Mouse (Mus musculus) heart, embryonic 13.5 days (tissue): ENCODE measurements around the gene Pgghg. TPM values are rescaled to one million over a fixed set of nuclear protein-coding genes. Genes with fewer than 3 reads are reported as not detected.
"Not testable (repeated sequence)": the region's sequence is repeated elsewhere in the genome, so short reads cannot be mapped to it uniquely, and the experiment has no call there.

Experiments used
- ATAC-seq: fragments of 200-750 bp; cut with Nextera tagmentation; 2 replicates; pipeline ENCODE4 v1.8.0; 2017; ENCODE audit warnings: moderate TSS enrichment; ENCODE audit not compliant: insufficient number of reproducible peaks, low FRiP score, low TSS enrichment; ENCODE audit errors: extremely low read depth
- H3K27ac ChIP-seq: fragments of 300-500 bp; sonication (generic); replicated peaks from 2 replicates; pipeline ENCODE4 v1.5.1; 2015; ENCODE audit warnings: moderate library complexity, mild to moderate bottlenecking, inconsistent platforms
- H3K27me3 ChIP-seq: fragments of 300-500 bp; sonication (generic); replicated peaks from 2 replicates; pipeline ENCODE4 v1.6.1; 2015; ENCODE audit warnings: mild to moderate bottlenecking, inconsistent platforms
- H3K36me3 ChIP-seq: fragments of 300-500 bp; sonication (generic); 2 replicates; pipeline ENCODE4 v1.6.1; 2015; ENCODE audit warnings: mild to moderate bottlenecking, inconsistent platforms
- H3K4me1 ChIP-seq: fragments of 300-500 bp; sonication (generic); 2 replicates; pipeline ENCODE4 v1.6.1; 2015; ENCODE audit warnings: inconsistent platforms
- H3K4me2 ChIP-seq: fragments of 300-500 bp; sonication (generic); 2 replicates; pipeline ENCODE4 v1.6.1; 2015; ENCODE audit warnings: inconsistent platforms, mild to moderate bottlenecking, moderate library complexity
- H3K4me3 ChIP-seq: fragments of 300-500 bp; sonication (generic); 2 replicates; pipeline ENCODE4 v1.5.1; 2015; ENCODE audit warnings: moderate library complexity, mild to moderate bottlenecking, inconsistent platforms
- H3K9ac ChIP-seq: fragments of 300-500 bp; sonication (generic); 2 replicates; pipeline ENCODE4 v1.6.1; 2015; ENCODE audit warnings: inconsistent platforms, mild to moderate bottlenecking, moderate library complexity
- H3K9me3 ChIP-seq: fragments of 300-500 bp; sonication (generic); 2 replicates; pipeline ENCODE4 v1.6.1; 2016; ENCODE audit warnings: inconsistent platforms
- WGBS: fragments of 180-500 bp; shearing (Covaris S2); methylation state at CpG from one replicate; pipeline ENCODE4 v1.1.7; 2015; ENCODE audit warnings: mixed read lengths; 5-methylcytosine and 5-hydroxymethylcytosine counted together
- polyA plus RNA-seq: library from polyadenylated mRNA; unstranded; fragments of >200 nt; fragmentation: Nextera tagmentation; extraction: Ambion mirVana; gene quantifications from 2 replicates; pipeline ENCODE4 v1.2.1, GENCODE M21; 2015

Gene Pgghg
- polyA plus RNA-seq, 1 experiment from 2014 or later, result 13.8 TPM

DNA sequence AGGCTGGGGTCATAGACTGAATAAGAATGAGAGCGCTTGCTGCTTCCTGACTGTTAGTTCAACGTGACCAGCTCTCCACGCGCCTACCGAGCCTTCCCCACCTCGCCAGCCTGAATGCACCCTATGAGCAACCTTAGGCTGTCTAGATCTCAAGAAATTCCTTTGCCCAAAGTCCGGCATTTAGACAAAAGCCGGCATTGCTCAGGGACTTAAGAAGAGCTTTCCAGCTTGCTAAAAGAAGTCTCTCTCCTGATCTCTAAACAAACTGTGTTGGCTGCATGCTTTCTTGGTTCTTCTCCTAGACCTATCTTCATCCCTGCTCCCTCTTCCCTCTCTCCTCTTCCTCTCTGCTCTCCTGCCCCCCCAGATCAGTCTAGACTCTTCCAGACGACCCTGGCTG is 33.7 kb downstream of the Pgghg start:
- Histone ChIP-seq H3K4me2 (peak overlapping the region; percentile 7; the same call in 1 of the 2 replicates), H3K4me3 (no peak overlapping the region), H3K27me3 (peaks cover 37% of the 10 kb centered on the region), H3K27ac (no peak overlapping the region), H3K36me3 (no peaks in the 10 kb centered on the region), H3K9ac (no peak overlapping the region), H3K9me3 (no peaks in the 10 kb centered on the region), H3K4me1 (peaks cover 17% of the 10 kb centered on the region)
- 11% methylated on average over 9 of the region's 9 CpGs for WGBS
- no peak for ATAC-seq

DNA sequence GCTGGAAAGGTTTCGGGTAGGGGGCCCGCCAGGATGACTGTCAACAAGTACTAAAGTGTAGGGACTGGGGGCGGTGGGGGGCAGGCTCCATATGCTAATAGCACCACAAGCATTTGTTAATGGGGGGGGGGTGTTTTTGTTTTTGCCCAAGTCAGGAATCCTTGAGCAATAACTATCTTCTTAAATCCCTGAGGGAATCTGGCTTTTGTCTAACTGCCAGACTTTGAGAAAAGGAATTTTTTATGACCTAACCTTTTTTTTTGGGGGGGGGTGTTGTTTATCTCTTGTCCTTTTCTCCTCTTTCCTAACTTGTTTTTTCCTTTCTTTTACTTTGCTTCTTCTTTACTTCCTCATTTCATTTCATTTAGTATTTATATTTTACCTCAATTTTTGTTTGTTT is 34.3 kb downstream of the Pgghg start:
- no peak overlapping the region for H3K4me3 ChIP-seq
- H3K4me2 ChIP-seq, result peak overlapping the region; percentile 7; the same call in 1 of the 2 replicates
- no peak for ATAC-seq
- no peak overlapping the region for H3K27ac ChIP-seq
- WGBS, result 34% methylated on average over 3 of the region's 3 CpGs
- H3K36me3 ChIP-seq, result no peaks in the 10 kb centered on the region
- peaks cover 32% of the 10 kb centered on the region for H3K27me3 ChIP-seq
- H3K9ac ChIP-seq, result no peak overlapping the region
- no peaks in the 10 kb centered on the region for H3K9me3 ChIP-seq
- peaks cover 17% of the 10 kb centered on the region for H3K4me1 ChIP-seq

GRCm38 (mm10) chr7:140976720-140977119 is 35.5 kb downstream of the Pgghg start:
- H3K27me3 ChIP-seq, result peaks cover 30% of the 10 kb centered on the region
- not testable (repeated sequence) for H3K4me3 ChIP-seq, ATAC-seq, H3K4me1 ChIP-seq, H3K9ac ChIP-seq, H3K4me2 ChIP-seq, H3K27ac ChIP-seq, H3K36me3 ChIP-seq, H3K9me3 ChIP-seq
- WGBS, result 83% methylated on average over 9 of the region's 9 CpGs

- H3K4me1 ChIP-seq, result no peaks in the 10 kb centered on the region
- H3K4me3 ChIP-seq, result no peak overlapping the region
- 74% methylated on average over 8 of the region's 8 CpGs for WGBS
- peaks cover 12% of the 10 kb centered on the region; the same call in 1 of the 2 replicates for H3K27me3 ChIP-seq
- ATAC-seq, result no peak
- no peaks in the 10 kb centered on the region for H3K36me3 ChIP-seq
- no peak overlapping the region for H3K27ac ChIP-seq
- H3K9me3 ChIP-seq, result no peaks in the 10 kb centered on the region
- H3K9ac ChIP-seq, result no peak overlapping the region
- H3K4me2 ChIP-seq, result no peak overlapping the region
Observed at GRCm38 (mm10) chr7:140981704-140982103, 40.5 kb downstream of the Pgghg start.

DNA sequence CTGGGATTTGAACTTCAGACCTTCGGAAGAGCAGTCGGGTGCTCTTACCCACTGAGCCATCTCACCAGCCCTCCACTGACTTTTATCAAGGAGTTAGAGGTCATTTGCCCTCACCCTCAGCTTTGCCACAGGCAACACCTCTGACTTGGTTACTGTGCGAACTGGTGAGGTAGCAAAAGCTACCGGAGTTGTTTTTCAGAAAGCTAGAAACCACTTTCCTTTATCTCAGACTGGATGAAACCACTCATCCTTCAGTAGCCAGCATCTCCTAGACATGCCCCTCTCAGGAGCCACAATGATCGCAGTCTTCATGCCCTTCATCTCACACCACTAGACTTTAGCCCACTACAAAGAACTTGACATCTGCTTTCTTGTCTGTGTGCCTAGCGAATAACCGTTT is 41.8 kb downstream of the Pgghg start:
- Histone ChIP-seq H3K4me1 (no peaks in the 10 kb centered on the region), H3K36me3 (no peaks in the 10 kb centered on the region), H3K27me3 (peaks cover 12% of the 10 kb centered on the region; the same call in 1 of the 2 replicates), H3K4me3 (no peak overlapping the region), H3K4me2 (no peak overlapping the region), H3K27ac (no peak overlapping the region), H3K9me3 (no peaks in the 10 kb centered on the region), H3K9ac (no peak overlapping the region)
- 67% methylated on average over 7 of the region's 7 CpGs for WGBS
- ATAC-seq, result no peak

DNA sequence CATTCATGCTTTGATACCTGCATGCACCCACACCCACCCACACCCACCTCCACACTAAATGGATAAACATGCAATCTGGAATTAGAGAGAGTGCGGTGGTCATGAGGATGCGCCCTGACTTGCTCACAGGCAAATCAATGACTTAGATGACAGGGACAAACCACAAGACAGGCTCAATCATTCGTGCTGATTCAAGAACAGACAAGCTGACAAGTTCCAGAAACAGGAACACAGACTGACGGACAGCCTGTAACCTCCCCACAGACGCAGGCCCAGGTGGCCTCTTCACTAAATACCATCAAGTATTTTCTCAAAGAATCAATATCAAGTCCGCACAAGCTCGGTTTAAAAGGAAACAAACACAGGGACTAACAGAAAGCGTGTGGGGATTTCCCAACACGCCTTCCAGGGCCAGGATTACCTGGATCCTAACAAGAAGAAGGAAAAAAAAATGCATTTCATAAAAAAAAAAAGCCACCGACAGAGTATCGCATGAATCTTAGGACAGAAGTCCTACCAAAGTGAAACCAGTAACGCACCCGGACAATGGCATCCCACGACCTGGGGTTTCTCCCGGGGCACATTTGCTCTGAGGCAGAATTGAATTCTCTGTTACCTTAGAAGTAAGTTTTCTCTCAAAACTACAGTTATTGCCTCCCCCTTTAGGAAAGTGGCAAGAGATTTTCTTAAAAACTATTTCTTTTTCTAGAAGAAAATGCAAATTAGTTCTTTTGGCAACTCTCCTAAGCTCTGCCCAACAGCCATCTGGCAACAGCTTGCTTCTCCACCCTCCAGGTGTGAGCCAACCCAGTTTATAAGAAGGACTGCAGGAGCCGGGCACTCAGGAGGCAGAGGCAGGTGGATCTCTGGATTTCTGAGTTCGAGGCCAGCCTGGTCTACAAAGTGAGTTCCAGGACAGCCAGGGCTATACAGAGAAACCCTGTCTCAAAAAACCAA is 46.3 kb downstream of the Pgghg start:
- Histone ChIP-seq H3K4me2 (no peak overlapping the region), H3K27ac (no peak overlapping the region), H3K4me1 (no peaks in the 10 kb centered on the region), H3K9ac (no peak overlapping the region), H3K9me3 (no peaks in the 10 kb centered on the region), H3K4me3 (no peak overlapping the region), H3K27me3 (peaks cover 23% of the 10 kb centered on the region; the same call in 1 of the 2 replicates), H3K36me3 (no peaks in the 10 kb centered on the region)
- 73% methylated on average over 17 of the region's 17 CpGs for WGBS
- ATAC-seq, result no peak

GRCm38 (mm10) chr7:140989022-140989421 is 47.8 kb downstream of the Pgghg start:
- Histone ChIP-seq H3K9me3 (no peaks in the 10 kb centered on the region), H3K36me3 (no peaks in the 10 kb centered on the region), H3K27me3 (peaks cover 12% of the 10 kb centered on the region; the same call in 1 of the 2 replicates), H3K9ac (no peak overlapping the region), H3K4me2 (no peak overlapping the region), H3K27ac (no peak overlapping the region), H3K4me3 (no peak overlapping the region), H3K4me1 (no peaks in the 10 kb centered on the region)
- no peak for ATAC-seq
- WGBS, result 62% methylated on average over 4 of the region's 4 CpGs

DNA sequence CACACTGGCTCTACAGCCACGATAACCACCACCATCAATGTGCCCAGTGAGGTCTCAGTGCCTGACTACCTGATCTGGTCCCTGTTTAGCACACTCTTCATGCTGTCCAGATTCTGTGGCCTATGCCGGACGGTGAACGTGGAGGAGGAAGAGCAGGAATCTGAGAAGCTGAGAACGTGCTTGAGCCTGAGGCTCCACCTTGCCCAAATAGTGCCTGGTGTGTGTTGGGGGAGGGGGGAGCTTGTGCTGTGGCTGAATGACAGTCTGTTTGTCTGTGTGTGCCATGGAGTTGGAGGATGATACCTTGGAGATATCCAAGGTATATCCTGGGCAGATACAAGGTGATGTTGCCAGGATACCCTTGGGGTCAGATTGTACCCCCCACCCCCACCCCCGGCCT is 49.0 kb downstream of the Pgghg start:
- Histone ChIP-seq H3K27me3 (peaks cover 11% of the 10 kb centered on the region; the same call in 1 of the 2 replicates), H3K36me3 (no peaks in the 10 kb centered on the region), H3K9ac (no peak overlapping the region), H3K4me3 (no peak overlapping the region), H3K4me2 (no peak overlapping the region), H3K4me1 (no peaks in the 10 kb centered on the region), H3K27ac (no peak overlapping the region), H3K9me3 (no peaks in the 10 kb centered on the region)
- WGBS, result 58% methylated on average over 6 of the region's 6 CpGs
- ATAC-seq, result no peak

DNA sequence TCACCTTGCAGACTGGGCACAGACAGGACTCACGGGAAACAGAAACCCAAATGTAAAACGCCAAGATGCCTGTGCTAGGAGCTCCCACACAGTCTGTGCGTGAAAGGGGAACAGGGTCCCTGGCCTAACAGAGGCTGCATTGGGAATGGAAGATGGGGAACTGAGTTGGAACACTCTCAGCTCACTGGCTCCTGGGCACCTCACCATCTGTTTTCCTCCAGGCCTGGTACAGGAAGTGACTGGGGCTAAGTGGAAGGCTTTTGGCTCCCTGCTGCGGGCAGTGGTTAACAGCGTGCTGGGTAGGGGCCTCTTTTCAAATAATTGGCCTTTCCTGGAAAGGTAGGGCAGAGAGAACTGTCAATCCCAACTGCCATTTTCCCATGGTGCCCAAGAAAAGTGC is 49.4 kb downstream of the Pgghg start:
- Histone ChIP-seq H3K4me3 (no peak overlapping the region), H3K27me3 (peaks cover 11% of the 10 kb centered on the region; the same call in 1 of the 2 replicates), H3K4me2 (no peak overlapping the region), H3K9me3 (no peaks in the 10 kb centered on the region), H3K4me1 (no peaks in the 10 kb centered on the region), H3K27ac (no peak overlapping the region), H3K36me3 (no peaks in the 10 kb centered on the region), H3K9ac (no peak overlapping the region)
- no peak for ATAC-seq
- WGBS, result 54% methylated on average over 5 of the region's 5 CpGs

- Histone ChIP-seq H3K27ac (no peak overlapping the region), H3K4me3 (no peak overlapping the region), H3K9ac (no peak overlapping the region), H3K4me1 (no peaks in the 10 kb centered on the region), H3K4me2 (no peak overlapping the region), H3K9me3 (no peaks in the 10 kb centered on the region), H3K27me3 (peaks cover 11% of the 10 kb centered on the region; the same call in 1 of the 2 replicates), H3K36me3 (no peaks in the 10 kb centered on the region)
- ATAC-seq, result no peak
- WGBS, result 73% methylated on average over 14 of the region's 14 CpGs
Observed at GRCm38 (mm10) chr7:140991117-140991689, 50.0 kb downstream of the Pgghg start.
